Mouse (Mus musculus) hindlimb bud, embryonic 11.5 days (tissue): ENCODE results near the gene Jdp2.

Experiments used
- DNase-seq: peaks from one replicate; pipeline ENCODE4 v3.0.0-alpha.2; 2012; ENCODE audit warnings: low read depth, low spot score; ENCODE audit errors: extremely low spot score

The Jdp2 gene

DNA sequence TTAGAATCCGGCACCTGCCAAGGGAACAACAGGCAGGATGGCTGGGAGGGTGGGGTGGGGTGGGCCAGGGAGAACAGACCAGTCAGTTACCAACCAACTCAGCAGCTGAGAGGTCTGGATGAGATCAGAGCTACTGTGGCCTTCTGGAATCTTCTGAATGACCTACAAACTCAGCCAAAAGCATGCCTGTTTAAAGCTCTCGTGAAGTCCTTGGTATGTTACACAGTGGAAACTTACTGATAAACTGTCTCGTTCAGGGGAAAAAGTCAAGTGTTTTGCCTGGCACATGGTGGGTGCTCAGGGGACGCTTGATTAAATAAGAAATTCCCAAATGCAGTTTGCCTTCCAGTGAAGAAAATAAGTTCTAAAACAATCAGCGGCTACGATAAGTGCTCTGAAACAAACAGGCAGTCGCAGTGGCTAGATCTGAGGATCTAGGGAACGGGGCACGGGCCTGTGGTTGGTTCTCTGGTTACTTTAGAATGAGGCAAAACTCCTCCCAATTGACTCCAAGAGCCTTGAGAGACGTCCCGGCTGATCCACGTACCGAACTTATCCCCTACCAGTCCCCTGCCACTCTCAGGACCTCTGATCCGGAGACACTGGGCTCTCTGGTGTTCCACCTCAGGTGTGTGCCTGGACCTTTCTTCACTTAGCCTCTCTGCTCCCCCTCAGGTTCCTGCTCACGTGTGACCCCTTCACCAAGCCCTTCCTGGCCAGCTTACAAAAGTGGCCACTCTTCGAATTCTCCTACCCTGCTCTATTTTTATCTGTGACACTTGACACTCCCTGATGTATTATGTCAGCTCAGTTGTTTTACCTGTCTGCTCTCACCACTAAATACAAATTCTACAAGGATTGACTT lies 85.8 kb downstream of the Jdp2 start:
- DNase-seq, result no peak

DNA sequence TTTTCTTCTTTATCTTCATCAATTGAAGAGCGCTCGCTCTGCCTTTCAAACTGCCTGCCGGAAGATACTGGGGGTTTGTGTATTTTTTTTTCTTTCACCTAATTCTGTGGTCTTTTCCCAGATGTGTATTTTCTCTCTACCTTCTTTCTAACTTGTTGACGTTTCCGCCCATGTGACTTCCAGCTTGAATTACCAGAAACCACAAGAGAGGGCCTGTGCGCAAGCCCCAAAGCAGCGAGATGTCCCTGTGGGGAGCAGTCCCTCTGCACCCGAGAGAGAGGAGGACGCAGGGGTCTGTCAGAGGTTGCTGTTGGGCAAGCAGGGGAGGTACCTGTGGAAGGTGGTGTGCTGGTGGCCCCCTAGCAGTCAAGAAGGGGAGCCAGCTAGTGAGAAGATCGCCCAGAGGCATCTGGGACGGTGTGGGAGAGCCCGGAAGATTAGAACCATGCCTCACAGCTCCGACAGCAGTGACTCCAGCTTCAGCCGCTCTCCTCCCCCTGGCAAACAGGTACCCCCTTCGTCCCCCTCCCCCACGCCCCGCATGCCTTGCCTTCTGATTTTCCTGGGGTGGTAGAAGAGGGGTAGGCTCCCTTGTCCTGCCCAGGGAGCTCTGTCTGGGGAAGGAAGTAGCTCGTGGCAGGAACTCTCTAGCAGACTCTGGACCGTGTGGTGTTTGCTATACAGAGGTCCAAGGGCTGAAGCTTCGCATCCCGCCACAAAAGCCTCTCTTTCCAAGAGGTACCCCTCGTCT lies 87.8 kb downstream of the Jdp2 start, which contains the start of gene Batf:
TSS of gene Batf (plus strand) at position 204 of the 751 bp plus-strand sequence.
- DNase-seq, result no peak

DNA sequence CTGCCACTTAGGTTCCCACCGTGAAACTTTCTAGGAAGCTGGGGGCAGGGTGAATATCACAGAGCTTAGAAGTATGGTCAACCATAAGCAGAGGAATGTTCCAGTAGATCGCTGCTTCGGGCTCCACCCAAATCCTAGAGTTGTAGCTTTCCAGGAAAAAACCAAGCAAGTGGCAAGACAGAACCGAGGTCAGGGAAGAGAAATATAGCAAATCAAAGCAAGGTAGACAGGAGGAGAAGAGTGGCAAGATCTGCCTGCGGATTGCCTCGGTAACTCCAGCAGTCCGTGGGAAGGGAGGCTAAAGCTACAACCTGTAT lies 88.3 kb downstream of the Jdp2 start:
- DNase-seq, result no peak

DNA sequence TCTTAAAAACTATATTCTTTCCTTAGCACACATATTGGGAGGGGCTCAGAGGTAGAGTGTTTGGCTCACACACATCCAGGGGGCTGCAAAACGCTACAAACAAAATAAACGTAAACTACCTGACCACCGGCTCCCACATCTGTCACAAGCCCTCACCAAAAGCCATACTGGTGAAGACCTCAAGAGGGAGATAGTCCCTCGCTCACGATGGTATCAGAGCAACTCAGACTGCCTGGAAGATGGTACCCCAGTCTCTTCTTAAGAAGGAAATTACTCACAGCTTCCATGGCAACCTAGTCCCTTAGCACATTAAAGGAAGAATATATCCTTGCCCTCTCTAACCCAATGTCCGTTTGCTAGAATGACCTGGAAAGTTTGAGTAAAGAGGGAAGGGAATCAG lies 89.0 kb downstream of the Jdp2 start:
- DNase-seq, result no peak
